Mouse (Mus musculus): ENCODE data around the gene Adgrb2. TPM values are rescaled to one million over a fixed set of nuclear protein-coding genes. Genes with fewer than 3 reads are reported as not detected.

Adgrb2 gene
- 1 to 10 TPM; 3.2 to 3.4 TPM for total RNA-seq (2021)

- intact Hi-C loops (cut with DNase I), result loop anchor here (5.0 kb wide), 1 partner anchor 282 kb away; no protein-coding TSS in a partner anchor
- peak; percentile 28 to 30 for DNase-seq
Observed at GRCm38 (mm10) chr4:129984421-129985061, at the start of gene Adgrb2. Adgrb2 (plus strand) TSS chr4:129984870.

GRCm38 (mm10) chr4:129951359-129951821, 33.3 kb upstream of the Adgrb2 start:
- peak; percentile 54 to 66 for DNase-seq
- intact Hi-C loops (cut with DNase I), result no loop called here

- no peak for DNase-seq
- intact Hi-C loops (cut with DNase I), result no loop called here
Observed at GRCm38 (mm10) chr4:129952241-129952810, 32.3 kb upstream of the Adgrb2 start.

- DNase-seq, result no peak
- intact Hi-C loops (cut with DNase I), result no loop called here
Observed at GRCm38 (mm10) chr4:129954527-129954926, 30.1 kb upstream of the Adgrb2 start.

- intact Hi-C loops (cut with DNase I), result loop anchor here (5.0 kb wide), 1 partner anchor 287 kb away; no protein-coding TSS in a partner anchor
- peak; percentile 72 to 75 for DNase-seq
Observed at GRCm38 (mm10) chr4:129960180-129960944, 24.3 kb upstream of the Adgrb2 start.

GRCm38 (mm10) chr4:129965294-129965693, 19.4 kb upstream of the Adgrb2 start:
- intact Hi-C loops (cut with DNase I), result no loop called here

GRCm38 (mm10) chr4:129966201-129966600, 18.5 kb upstream of the Adgrb2 start:
- no peak for DNase-seq
- intact Hi-C loops (cut with DNase I), result no loop called here

More at GRCm38 (mm10) chr4:129965294-129965693, 19.4 kb upstream of the Adgrb2 start:
- DNase-seq, result no peak

GRCm38 (mm10) chr4:129967024-129968014, 17.4 kb upstream of the Adgrb2 start:
- no peak for DNase-seq
- intact Hi-C loops (cut with DNase I), result no loop called here

GRCm38 (mm10) chr4:129970168-129970567, 14.5 kb upstream of the Adgrb2 start:
- intact Hi-C loops (cut with DNase I), result no loop called here
- no peak for DNase-seq

GRCm38 (mm10) chr4:129970861-129971260, 13.8 kb upstream of the Adgrb2 start:
- intact Hi-C loops (cut with DNase I), result no loop called here
- DNase-seq, result no peak

- intact Hi-C loops (cut with DNase I), result no loop called here
- peak; percentile 41 to 50 for DNase-seq
Observed at GRCm38 (mm10) chr4:129971989-129972388, 12.7 kb upstream of the Adgrb2 start.

- no peak for DNase-seq
- intact Hi-C loops (cut with DNase I), result no loop called here
Observed at GRCm38 (mm10) chr4:129974285-129974684, 10.4 kb upstream of the Adgrb2 start.

GRCm38 (mm10) chr4:129977256-129977655, 7.4 kb upstream of the Adgrb2 start:
- intact Hi-C loops (cut with DNase I), result no loop called here

GRCm38 (mm10) chr4:129978227-129978626, 6.4 kb upstream of the Adgrb2 start:
- DNase-seq, result no peak
- intact Hi-C loops (cut with DNase I), result no loop called here

More at GRCm38 (mm10) chr4:129977256-129977655, 7.4 kb upstream of the Adgrb2 start:
- DNase-seq, result no peak

GRCm38 (mm10) chr4:129978930-129979329, 5.7 kb upstream of the Adgrb2 start:
- intact Hi-C loops (cut with DNase I), result no loop called here
- no peak for DNase-seq

- intact Hi-C loops (cut with DNase I), result loop anchor here (5.0 kb wide), 1 partner anchor 279 kb away; no protein-coding TSS in a partner anchor
Observed at GRCm38 (mm10) chr4:129981657-129982056, 3.0 kb upstream of the Adgrb2 start.

GRCm38 (mm10) chr4:129983046-129983445, 1.6 kb upstream of the Adgrb2 start:
- intact Hi-C loops (cut with DNase I), result loop anchor here (1.0 to 5.0 kb wide), 2 partner anchors 24 to 281 kb away; no protein-coding TSS in a partner anchor

More at GRCm38 (mm10) chr4:129981657-129982056, 3.0 kb upstream of the Adgrb2 start:
- no peak for DNase-seq

GRCm38 (mm10) chr4:129983764-129984420, 778 bp upstream of the Adgrb2 start:
- intact Hi-C loops (cut with DNase I), result loop anchor here (1.0 to 5.0 kb wide), 2 partner anchors 25 to 282 kb away; no protein-coding TSS in a partner anchor
- DNase-seq, result peak; percentile 80 to 87

More at GRCm38 (mm10) chr4:129983046-129983445, 1.6 kb upstream of the Adgrb2 start:
- no peak for DNase-seq

- DNase-seq, result peak in 1 of 2 experiments; percentile 27
- intact Hi-C loops (cut with DNase I), result no loop called here
Observed at GRCm38 (mm10) chr4:129985161-129985670, 546 bp downstream of the Adgrb2 start.
